Mouse (Mus musculus): ENCODE data around the gene Flt3l. TPM values are rescaled to one million over a fixed set of nuclear protein-coding genes. Genes with fewer than 3 reads are reported as not detected.
"Not testable (repeated sequence)": the region's sequence is repeated elsewhere in the genome, so short reads cannot be mapped to it uniquely, and the experiment has no call there.

The Flt3l gene
- polyA plus RNA-seq, 1 experiment: 17.1 TPM

- Histone ChIP-seq H3K4me3 (ENCODE audit: insufficient read depth, low read length) (no peak overlapping the region), H3K4me1 (ENCODE audit: control insufficient read depth, insufficient read depth, low read length) (no peaks in the 10 kb centered on the region), H3K27ac (ENCODE audit: insufficient read depth, low read length) (no peak overlapping the region)
- no peak for TF ChIP-seq CTCF (IDR thresholded peaks at IDR 0.05; ENCODE audit: borderline replicate concordance, insufficient read depth, low read length)
- TF ChIP-seq POLR2A (IDR thresholded peaks at IDR 0.05; ENCODE audit: low read depth, low read length): no peak
Measured at GRCm38 (mm10) chr7:45105491-45105890, 30.7 kb downstream of the Flt3l start.

GRCm38 (mm10) chr7:45104941-45105340 is 31.3 kb downstream of the Flt3l start:
- TF ChIP-seq POLR2A (IDR thresholded peaks at IDR 0.05; ENCODE audit: low read depth, low read length) (no peak), CTCF (IDR thresholded peaks at IDR 0.05; ENCODE audit: borderline replicate concordance, insufficient read depth, low read length) (no peak)
- H3K27ac ChIP-seq (ENCODE audit: insufficient read depth, low read length): no peak overlapping the region

DNA sequence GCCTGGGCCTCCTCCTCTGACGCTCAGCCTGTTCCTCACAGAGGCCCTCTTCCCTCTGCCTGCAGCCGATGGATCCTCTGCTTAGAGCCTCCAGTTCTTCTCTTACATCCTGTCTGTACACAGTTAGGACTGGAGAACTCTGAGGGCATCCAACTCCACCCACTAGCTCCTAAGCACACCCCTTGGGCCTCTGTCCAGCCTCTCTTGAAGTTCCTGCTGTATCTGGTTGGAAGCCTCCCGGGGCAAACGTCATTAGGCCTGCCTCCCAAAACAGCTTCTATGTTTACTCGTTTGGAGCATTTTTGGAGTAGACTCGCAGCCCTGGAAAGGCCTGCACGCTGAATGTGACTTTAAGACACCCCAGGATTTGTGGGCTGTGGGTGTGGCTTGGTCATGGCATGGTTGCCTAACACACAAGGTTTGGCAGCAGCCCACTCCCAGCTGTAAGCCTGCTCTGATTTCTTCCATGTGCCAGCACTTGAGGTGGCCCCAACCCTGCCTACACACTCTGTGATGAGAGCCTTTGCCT is 32.5 kb downstream of the Flt3l start, which contains the start of gene Fcgrt:
Gene Fcgrt (minus strand): TSS at position 200 of the 529 bp plus-strand sequence.
- Histone ChIP-seq H3K4me3 (ENCODE audit: insufficient read depth, low read length) (peak within 1 kb of the TSS; percentile 12; the same call in 1 of the 2 replicates), H3K27ac (ENCODE audit: insufficient read depth, low read length) (peak within 1 kb of the TSS; percentile 57), H3K4me1 (ENCODE audit: control insufficient read depth, insufficient read depth, low read length) (no peaks in the 10 kb centered on the region)
- TF ChIP-seq CTCF (IDR thresholded peaks at IDR 0.05; ENCODE audit: borderline replicate concordance, insufficient read depth, low read length) (no peak), POLR2A (IDR thresholded peaks at IDR 0.05; ENCODE audit: low read depth, low read length) (peak; percentile 91)

More at GRCm38 (mm10) chr7:45104941-45105340, 31.3 kb downstream of the Flt3l start:
- Histone ChIP-seq H3K4me3 (ENCODE audit: insufficient read depth, low read length) (no peak overlapping the region), H3K4me1 (ENCODE audit: control insufficient read depth, insufficient read depth, low read length) (no peaks in the 10 kb centered on the region)

GRCm38 (mm10) chr7:45102940-45103585 is 33.2 kb downstream of the Flt3l start:
- no peaks in the 10 kb centered on the region for H3K4me1 ChIP-seq (ENCODE audit: control insufficient read depth, insufficient read depth, low read length)
- TF ChIP-seq CTCF (IDR thresholded peaks at IDR 0.05; ENCODE audit: borderline replicate concordance, insufficient read depth, low read length) (no peak), POLR2A (IDR thresholded peaks at IDR 0.05; ENCODE audit: low read depth, low read length) (no peak)
- H3K27ac ChIP-seq (ENCODE audit: insufficient read depth, low read length): peak overlapping the region; percentile 57
- peak overlapping the region; percentile 12; the same call in 1 of the 2 replicates for H3K4me3 ChIP-seq (ENCODE audit: insufficient read depth, low read length)

DNA sequence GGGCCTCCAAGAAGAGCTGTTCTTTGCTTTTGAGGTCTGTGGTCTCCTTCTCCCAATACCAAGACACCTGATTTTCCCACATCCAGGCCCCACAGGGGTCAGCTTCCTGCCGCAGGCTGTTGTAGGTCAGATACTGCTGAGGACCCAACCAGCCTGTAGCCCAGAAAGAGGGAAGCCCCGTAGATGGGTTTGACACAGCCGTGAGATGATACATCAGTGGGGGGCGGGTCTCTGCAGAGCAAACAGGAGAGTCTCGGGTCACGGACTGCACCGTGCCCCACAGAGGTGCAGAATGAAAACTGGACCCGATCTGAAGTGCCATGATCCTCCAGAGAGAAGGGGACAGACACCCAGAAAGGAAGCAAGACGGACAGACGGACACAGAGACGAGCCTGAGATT is 33.8 kb downstream of the Flt3l start:
- Histone ChIP-seq H3K4me3 (ENCODE audit: insufficient read depth, low read length) (no peak overlapping the region), H3K27ac (ENCODE audit: insufficient read depth, low read length) (no peak overlapping the region), H3K4me1 (ENCODE audit: control insufficient read depth, insufficient read depth, low read length) (no peaks in the 10 kb centered on the region)
- no peak for TF ChIP-seq POLR2A (IDR thresholded peaks at IDR 0.05; ENCODE audit: low read depth, low read length)
- no peak for TF ChIP-seq CTCF (IDR thresholded peaks at IDR 0.05; ENCODE audit: borderline replicate concordance, insufficient read depth, low read length)

DNA sequence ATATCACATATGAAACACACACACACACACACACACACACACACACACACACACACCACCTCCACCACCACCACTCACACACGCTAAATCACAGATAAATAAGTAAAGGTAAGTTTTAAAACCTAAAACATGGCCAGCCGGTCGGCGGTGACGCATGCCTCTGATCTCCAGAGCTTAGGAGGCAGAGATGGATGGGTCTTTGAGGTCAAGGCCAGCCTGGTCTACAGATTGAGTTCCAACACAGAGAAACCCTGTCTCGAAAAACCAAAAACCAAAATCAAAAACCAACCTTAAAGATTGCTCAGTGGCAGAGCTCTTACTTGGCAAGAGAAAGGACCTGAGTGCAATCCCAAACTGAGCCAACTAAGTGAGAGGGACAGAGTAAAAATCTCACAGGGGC is 36.2 kb downstream of the Flt3l start:
- H3K4me3 ChIP-seq (ENCODE audit: insufficient read depth, low read length): no peak overlapping the region
- H3K4me1 ChIP-seq (ENCODE audit: control insufficient read depth, insufficient read depth, low read length): no peaks in the 10 kb centered on the region
- no peak for TF ChIP-seq CTCF (IDR thresholded peaks at IDR 0.05; ENCODE audit: borderline replicate concordance, insufficient read depth, low read length)
- no peak for TF ChIP-seq POLR2A (IDR thresholded peaks at IDR 0.05; ENCODE audit: low read depth, low read length)
- H3K27ac ChIP-seq (ENCODE audit: insufficient read depth, low read length): no peak overlapping the region

- TF ChIP-seq POLR2A (IDR thresholded peaks at IDR 0.05; ENCODE audit: low read depth, low read length) (no peak), CTCF (IDR thresholded peaks at IDR 0.05; ENCODE audit: borderline replicate concordance, insufficient read depth, low read length) (no peak)
- no peak overlapping the region for H3K4me3 ChIP-seq (ENCODE audit: insufficient read depth, low read length)
Measured at GRCm38 (mm10) chr7:45098541-45099240, 37.5 kb downstream of the Flt3l start.

GRCm38 (mm10) chr7:45097479-45097878 is 38.8 kb downstream of the Flt3l start:
- no peak overlapping the region for H3K27ac ChIP-seq (ENCODE audit: insufficient read depth, low read length)
- TF ChIP-seq POLR2A (IDR thresholded peaks at IDR 0.05; ENCODE audit: low read depth, low read length): no peak
- H3K4me1 ChIP-seq (ENCODE audit: control insufficient read depth, insufficient read depth, low read length): peaks cover 5% of the 10 kb centered on the region; the same call in 1 of the 2 replicates
- H3K4me3 ChIP-seq (ENCODE audit: insufficient read depth, low read length): no peak overlapping the region

More at GRCm38 (mm10) chr7:45098541-45099240, 37.5 kb downstream of the Flt3l start:
- Histone ChIP-seq H3K27ac (ENCODE audit: insufficient read depth, low read length) (no peak overlapping the region), H3K4me1 (ENCODE audit: control insufficient read depth, insufficient read depth, low read length) (no peaks in the 10 kb centered on the region)

DNA sequence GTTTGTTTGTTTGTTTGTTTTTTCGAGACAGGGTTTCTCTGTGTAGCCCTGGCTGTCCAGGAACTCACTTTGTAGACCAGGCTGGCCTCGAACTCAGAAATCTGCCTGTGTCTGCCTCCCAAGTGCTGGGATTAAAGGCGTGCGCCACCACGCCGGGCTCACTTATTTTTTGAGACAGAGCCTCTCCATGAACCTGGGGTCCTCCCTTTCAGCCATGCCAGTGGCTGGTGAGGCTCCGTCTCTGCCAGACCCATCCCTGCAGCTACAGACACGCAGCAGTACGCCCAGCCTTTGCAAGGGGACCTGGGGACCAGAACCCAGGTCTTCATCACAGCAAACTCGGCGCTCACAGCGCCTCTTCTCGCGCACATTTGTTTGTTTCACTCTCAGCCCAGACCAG is 40.3 kb downstream of the Flt3l start:
- H3K27ac ChIP-seq (ENCODE audit: insufficient read depth, low read length); H3K4me1 ChIP-seq (ENCODE audit: control insufficient read depth, insufficient read depth, low read length); H3K4me3 ChIP-seq (ENCODE audit: insufficient read depth, low read length): not testable (repeated sequence)

DNA sequence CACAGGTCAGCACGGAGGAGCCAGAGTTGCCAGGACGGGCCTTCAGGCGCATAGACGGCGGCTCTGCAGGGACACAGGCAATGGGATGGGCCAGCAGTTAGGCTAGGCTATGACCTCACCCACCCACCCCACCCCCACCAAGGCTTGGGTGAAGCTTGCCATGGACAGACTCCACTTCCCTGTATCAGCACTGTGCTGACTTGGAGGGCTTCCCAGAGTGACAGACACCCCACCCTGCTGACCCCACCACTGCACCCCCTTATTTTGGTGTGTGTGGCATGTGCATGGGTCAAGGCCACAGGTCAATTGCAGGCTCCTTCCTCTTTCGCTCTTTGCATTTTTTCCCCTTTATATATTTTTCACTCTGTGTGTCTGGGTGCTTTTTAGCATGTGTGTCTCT is 40.9 kb downstream of the Flt3l start:
- H3K4me1 ChIP-seq (ENCODE audit: control insufficient read depth, insufficient read depth, low read length): peaks cover 5% of the 10 kb centered on the region; the same call in 1 of the 2 replicates
- H3K27ac ChIP-seq (ENCODE audit: insufficient read depth, low read length): no peak overlapping the region
- H3K4me3 ChIP-seq (ENCODE audit: insufficient read depth, low read length): no peak overlapping the region
- TF ChIP-seq POLR2A (IDR thresholded peaks at IDR 0.05; ENCODE audit: low read depth, low read length): no peak
